Mouse (Mus musculus) forebrain, embryonic 15.5 days (tissue): ENCODE results near the gene Spsb4. TPM values are rescaled to one million over a fixed set of nuclear protein-coding genes. Genes with fewer than 3 reads are reported as not detected.
A peak's percentile ranks its signal among the peaks of the same experiment; 100 is the strongest.
"Not testable (repeated sequence)": the region's sequence is repeated elsewhere in the genome, so short reads cannot be mapped to it uniquely, and the experiment has no call there.

Source experiments
- ATAC-seq: fragments of 200-750 bp; cut with Nextera tagmentation; replicated peaks from 2 replicates; pipeline ENCODE4 v1.8.0; 2017; ENCODE audit warnings: mild to moderate bottlenecking, moderate TSS enrichment, moderate library complexity
- H3K27ac ChIP-seq: fragments of 300-500 bp; sonication (generic); replicated peaks from 2 replicates; pipeline ENCODE4 v1.5.1; 2015; ENCODE audit warnings: mild to moderate bottlenecking, inconsistent platforms
- H3K27me3 ChIP-seq: fragments of 300-500 bp; sonication (generic); 2 replicates; pipeline ENCODE4 v1.6.1; 2015; ENCODE audit warnings: inconsistent platforms
- H3K36me3 ChIP-seq: fragments of 300-500 bp; sonication (generic); 2 replicates; pipeline ENCODE4 v1.6.1; 2015; ENCODE audit warnings: mild to moderate bottlenecking, inconsistent platforms
- H3K4me1 ChIP-seq: fragments of 300-500 bp; sonication (generic); 2 replicates; pipeline ENCODE4 v1.6.1; 2015; ENCODE audit warnings: inconsistent platforms
- H3K4me2 ChIP-seq: fragments of 300-500 bp; sonication (generic); replicated peaks from 2 replicates; pipeline ENCODE4 v1.6.1; 2015; ENCODE audit warnings: mild to moderate bottlenecking, inconsistent platforms
- H3K4me3 ChIP-seq: fragments of 300-500 bp; sonication (generic); 2 replicates; pipeline ENCODE4 v1.5.1; 2015; ENCODE audit warnings: mild to moderate bottlenecking, inconsistent platforms
- H3K9ac ChIP-seq: fragments of 300-500 bp; sonication (generic); replicated peaks from 2 replicates; pipeline ENCODE4 v1.6.1; 2015; ENCODE audit warnings: mild to moderate bottlenecking, inconsistent platforms
- H3K9me3 ChIP-seq: fragments of 300-500 bp; sonication (generic); 2 replicates; pipeline ENCODE4 v1.6.1; 2016; ENCODE audit warnings: inconsistent platforms
- WGBS: fragments of 180-500 bp; shearing (Covaris S2); methylation state at CpG from one replicate; pipeline ENCODE4 v1.1.7; 2015; ENCODE audit warnings: mixed read lengths; 5-methylcytosine and 5-hydroxymethylcytosine counted together
- polyA plus RNA-seq: library from polyadenylated mRNA; unstranded; fragments of >200 nt; fragmentation: Nextera tagmentation; extraction: Ambion mirVana; gene quantifications from 2 replicates; pipeline ENCODE4 v1.2.1, GENCODE M21; 2015

Spsb4 gene
- polyA plus RNA-seq, 1 experiment from 2014 or later = 24.7 TPM

DNA sequence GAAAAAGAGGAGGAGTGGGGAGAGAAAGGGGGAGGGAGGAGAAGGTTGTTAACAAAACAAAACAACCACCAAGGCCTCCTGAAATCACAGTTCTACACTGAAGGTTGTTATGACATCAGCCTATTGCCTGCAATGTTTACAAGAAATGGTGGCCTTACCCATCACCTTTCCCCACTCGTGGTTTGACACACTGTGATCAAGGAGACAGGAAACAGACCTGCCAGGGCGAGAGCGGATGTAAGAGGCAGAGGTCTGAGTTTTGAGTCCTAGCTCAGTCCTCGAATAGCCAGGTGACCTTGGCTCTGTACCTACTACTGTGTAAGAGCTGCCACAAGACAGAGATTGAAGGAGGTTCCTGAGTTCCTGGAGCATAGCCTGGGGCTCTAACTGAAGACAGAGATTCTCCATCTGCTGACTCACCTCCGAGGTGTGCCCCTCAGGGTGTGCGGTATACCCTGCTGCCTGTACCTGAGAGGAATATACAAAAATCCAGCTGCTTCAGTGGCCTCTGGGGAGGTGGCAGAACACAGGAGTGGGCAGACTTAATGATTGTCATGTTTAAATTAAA lies 61.3 kb downstream of the Spsb4 start:
- no peak for ATAC-seq
- peaks cover 20% of the 10 kb centered on the region for H3K4me1 ChIP-seq
- 47% methylated on average over 6 of the region's 6 CpGs for WGBS
- H3K27ac ChIP-seq = peak overlapping the region; percentile 19; the same call in 1 of the 2 replicates
- H3K4me2 ChIP-seq = no peak overlapping the region
- H3K9me3 ChIP-seq = no peaks in the 10 kb centered on the region
- no peaks in the 10 kb centered on the region for H3K36me3 ChIP-seq
- H3K9ac ChIP-seq = no peak overlapping the region
- H3K27me3 ChIP-seq = no peaks in the 10 kb centered on the region
- H3K4me3 ChIP-seq = no peak overlapping the region

DNA sequence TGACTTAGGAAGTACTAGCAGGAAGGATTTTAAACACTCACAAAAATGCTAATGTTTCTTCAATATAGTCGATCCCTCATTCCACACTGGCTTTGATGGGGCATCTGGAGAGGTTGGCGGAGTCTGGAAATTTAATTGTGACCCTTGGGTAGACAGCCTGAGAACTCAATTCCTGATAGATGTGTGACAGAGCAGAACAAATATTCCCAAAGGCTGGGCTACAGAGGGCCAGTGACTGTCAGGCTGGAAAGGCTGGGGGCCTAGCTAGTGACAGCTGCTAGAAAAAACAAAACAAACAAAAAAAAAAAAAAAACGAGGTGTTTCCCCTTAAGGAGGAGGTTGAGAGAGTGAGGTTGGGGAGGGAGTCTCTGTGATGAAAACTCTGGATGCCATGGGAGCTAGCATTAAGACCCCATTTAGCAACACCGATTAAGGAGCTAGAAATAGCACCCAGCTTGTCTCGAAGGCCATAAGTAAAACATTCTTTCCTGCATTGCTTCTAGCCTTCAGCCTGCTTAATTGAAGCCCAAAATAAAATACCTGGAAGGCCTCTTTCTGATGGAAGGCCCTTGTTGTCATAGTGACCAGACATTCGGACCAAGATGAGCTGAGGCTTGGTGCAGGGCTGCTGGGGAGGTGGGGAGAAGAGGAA lies 61.9 kb downstream of the Spsb4 start:
- Histone ChIP-seq H3K27ac (peak overlapping the region; percentile 19; the same call in 1 of the 2 replicates), H3K4me3 (no peak overlapping the region), H3K9me3 (no peaks in the 10 kb centered on the region), H3K36me3 (no peaks in the 10 kb centered on the region), H3K27me3 (no peaks in the 10 kb centered on the region), H3K9ac (no peak overlapping the region), H3K4me2 (no peak overlapping the region), H3K4me1 (peaks cover 20% of the 10 kb centered on the region)
- 22% methylated on average over 6 of the region's 6 CpGs for WGBS
- peak; percentile 49; the same call in 1 of the 2 replicates for ATAC-seq

DNA sequence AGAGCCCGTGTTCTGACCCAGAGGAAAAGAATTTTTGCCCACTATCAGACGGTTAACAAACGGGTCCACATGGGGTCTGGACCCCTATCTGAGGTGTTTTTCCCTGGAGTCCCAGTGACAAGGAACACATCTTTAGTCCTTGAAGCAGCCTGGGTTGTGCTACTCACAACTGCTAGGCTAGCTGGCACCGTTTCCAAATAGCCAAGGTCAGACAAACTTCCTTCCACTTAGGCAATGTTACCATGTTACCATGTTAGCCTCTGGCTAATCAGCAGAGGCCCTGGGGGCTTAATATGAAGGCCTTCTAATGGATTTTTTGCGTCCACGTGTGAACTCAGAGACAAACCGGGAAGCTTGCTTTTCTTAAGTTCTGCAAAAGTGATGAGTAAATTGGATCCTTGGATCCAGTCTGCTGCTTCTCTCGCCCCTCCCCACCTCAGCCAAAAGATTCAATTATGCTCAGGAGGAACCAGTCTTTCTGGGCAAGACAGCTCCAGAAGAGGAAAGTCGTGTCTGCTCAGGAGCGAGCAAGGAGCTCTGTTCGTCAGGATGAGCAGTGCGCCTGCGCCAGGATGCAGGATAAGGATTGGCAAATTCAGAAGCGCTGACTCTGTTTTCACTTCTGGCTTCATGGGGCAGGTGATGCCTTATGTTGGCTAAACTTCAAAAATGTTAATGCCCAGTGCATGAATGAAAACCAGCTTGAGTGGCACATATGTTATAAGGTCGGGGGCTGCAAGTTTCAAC lies 64.4 kb downstream of the Spsb4 start:
- H3K4me1 ChIP-seq = peaks cover 23% of the 10 kb centered on the region
- no peak overlapping the region for H3K4me3 ChIP-seq
- no peak for ATAC-seq
- no peak overlapping the region for H3K27ac ChIP-seq
- no peaks in the 10 kb centered on the region for H3K36me3 ChIP-seq
- no peaks in the 10 kb centered on the region for H3K27me3 ChIP-seq
- H3K9ac ChIP-seq = no peak overlapping the region
- 84% methylated on average over 15 of the region's 15 CpGs for WGBS
- no peak overlapping the region for H3K4me2 ChIP-seq
- H3K9me3 ChIP-seq = no peaks in the 10 kb centered on the region

DNA sequence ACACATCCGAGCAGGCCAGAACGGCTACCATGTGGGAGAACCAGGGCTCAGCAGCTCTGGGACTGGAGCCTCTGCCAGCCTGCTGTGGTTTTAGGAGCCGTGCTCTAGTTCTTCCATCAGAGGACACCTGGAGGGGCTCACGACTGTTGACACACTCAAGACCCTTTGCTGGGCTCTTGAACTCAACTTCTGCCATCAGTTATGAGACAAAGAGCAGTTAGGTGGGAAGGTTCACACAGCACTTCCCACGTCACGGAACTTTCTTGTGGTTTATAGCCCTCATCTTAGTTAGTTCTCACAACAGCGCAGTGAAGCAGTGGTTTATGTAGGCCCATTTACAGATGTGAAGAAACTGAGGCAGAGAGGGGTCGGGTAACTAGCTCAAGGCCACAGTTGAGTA lies 65.2 kb downstream of the Spsb4 start:
- Histone ChIP-seq H3K9ac (no peak overlapping the region), H3K27ac (no peak overlapping the region), H3K4me2 (no peak overlapping the region), H3K27me3 (no peaks in the 10 kb centered on the region), H3K36me3 (no peaks in the 10 kb centered on the region), H3K9me3 (no peaks in the 10 kb centered on the region), H3K4me1 (peaks cover 23% of the 10 kb centered on the region), H3K4me3 (no peak overlapping the region)
- 95% methylated on average over 8 of the region's 8 CpGs for WGBS
- no peak for ATAC-seq

DNA sequence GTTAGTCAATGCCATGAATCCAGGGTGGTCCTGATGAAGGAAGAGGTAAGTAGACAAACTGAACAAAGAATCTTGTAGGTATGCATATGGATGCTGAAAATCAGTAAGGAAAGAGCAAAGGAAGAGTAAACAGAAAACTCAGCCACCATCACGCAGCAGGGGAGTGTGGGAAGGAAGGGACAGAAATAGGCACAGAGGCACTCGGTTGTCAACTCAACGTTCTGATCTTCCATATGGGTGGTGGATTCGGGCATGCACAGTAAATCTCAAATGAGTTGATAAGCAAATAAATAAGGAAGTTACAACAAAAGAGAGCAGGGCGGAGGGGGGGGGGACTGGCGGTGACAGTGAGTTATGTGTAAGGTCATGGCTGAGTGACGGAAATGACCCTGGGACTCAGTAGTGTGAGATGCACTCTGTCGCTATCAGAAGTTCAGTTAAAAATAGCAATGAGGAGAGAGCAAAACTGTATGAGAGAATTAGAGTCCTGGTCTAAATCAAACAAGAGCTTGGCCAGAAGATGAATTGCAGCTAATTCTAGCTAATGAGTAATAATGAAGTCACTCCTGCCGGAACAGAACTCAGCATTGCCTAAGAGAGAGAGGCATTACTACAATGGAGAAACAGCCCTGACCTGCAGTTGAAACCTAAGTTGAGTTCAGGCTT lies 66.2 kb downstream of the Spsb4 start:
- Histone ChIP-seq H3K9me3 (no peaks in the 10 kb centered on the region), H3K9ac (no peak overlapping the region), H3K4me2 (no peak overlapping the region), H3K27ac (no peak overlapping the region), H3K36me3 (no peaks in the 10 kb centered on the region), H3K27me3 (no peaks in the 10 kb centered on the region), H3K4me1 (peaks cover 22% of the 10 kb centered on the region), H3K4me3 (no peak overlapping the region)
- ATAC-seq = no peak
- 87% methylated on average over 9 of the region's 9 CpGs for WGBS

DNA sequence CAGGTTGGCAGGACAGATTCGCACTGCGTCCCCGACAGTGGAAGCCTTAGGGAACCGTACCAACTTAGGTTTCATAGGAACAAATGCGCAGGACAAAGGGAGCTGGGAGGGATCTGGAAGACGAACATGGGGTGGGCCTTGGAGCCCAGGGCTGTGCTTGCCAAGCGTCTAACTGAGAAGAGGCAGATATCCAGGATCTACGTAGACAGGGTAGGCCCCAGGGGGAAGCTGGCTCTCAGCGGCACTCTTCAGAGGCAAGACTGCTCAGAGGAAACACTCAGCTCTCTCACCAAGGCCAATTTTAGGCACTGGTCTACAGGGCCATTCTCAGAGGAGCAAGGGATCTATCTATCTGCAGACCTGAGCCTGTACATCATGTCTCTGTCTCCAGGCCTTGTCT lies 69.1 kb downstream of the Spsb4 start:
- H3K9me3 ChIP-seq = no peaks in the 10 kb centered on the region
- H3K9ac ChIP-seq = no peak overlapping the region
- 0 out of 2 replicates have a peak, but pooled peaks cover 6% of the 10 kb centered on the region for H3K4me1 ChIP-seq
- H3K36me3 ChIP-seq = no peaks in the 10 kb centered on the region
- no peaks in the 10 kb centered on the region for H3K27me3 ChIP-seq
- no peak overlapping the region for H3K4me2 ChIP-seq
- no peak overlapping the region for H3K4me3 ChIP-seq
- 83% methylated on average over 9 of the region's 9 CpGs for WGBS
- no peak for ATAC-seq
- H3K27ac ChIP-seq = no peak overlapping the region

DNA sequence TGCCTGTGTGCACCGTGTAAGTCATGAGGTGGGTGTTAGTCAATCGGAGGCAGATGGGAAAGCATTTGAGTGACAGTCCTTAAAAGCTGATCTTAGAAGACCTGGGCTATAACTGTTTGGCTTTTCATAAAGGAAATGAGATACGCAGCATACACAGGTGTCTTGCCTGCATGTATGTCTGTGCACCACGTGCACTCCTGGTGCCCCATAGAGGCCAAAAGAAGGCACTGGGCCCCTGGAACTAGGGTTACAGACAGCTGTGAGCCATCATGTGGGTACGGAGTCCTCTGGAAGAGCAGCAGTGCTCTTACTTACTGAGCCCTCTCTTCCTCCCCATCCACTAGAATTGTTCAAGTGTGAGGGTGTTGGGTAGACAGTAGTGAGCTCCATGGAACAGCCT lies 70.1 kb downstream of the Spsb4 start:
- H3K4me2 ChIP-seq = no peak overlapping the region
- no peak for ATAC-seq
- H3K36me3 ChIP-seq = no peaks in the 10 kb centered on the region
- no peaks in the 10 kb centered on the region for H3K27me3 ChIP-seq
- H3K27ac ChIP-seq = no peak overlapping the region
- no peaks in the 10 kb centered on the region for H3K9me3 ChIP-seq
- H3K4me1 ChIP-seq = 0 out of 2 replicates have a peak, but pooled peaks cover 3% of the 10 kb centered on the region
- no peak overlapping the region for H3K4me3 ChIP-seq
- no peak overlapping the region for H3K9ac ChIP-seq
- 89% methylated on average over 5 of the region's 5 CpGs for WGBS

DNA sequence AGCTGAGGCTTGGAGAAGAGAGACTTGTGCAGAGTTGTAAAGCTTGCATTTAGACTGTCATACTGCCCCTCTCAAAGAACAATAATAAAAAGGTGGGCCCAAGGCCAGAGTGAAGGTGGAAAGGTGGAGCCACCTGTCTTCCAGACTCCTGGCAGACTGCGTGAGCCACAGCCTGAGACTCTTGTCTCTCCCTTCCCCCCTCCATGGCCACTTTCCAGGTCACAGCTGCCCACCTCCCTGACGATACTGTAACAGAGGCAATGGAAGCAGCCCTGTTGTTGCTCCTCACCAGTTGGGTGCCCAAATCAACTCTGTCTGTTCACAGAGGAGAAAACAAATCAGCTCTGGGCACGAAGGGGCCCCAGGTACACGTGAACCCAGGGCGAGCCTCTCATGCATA lies 71.5 kb downstream of the Spsb4 start:
- no peak overlapping the region for H3K4me2 ChIP-seq
- no peak overlapping the region for H3K27ac ChIP-seq
- H3K27me3 ChIP-seq = no peaks in the 10 kb centered on the region
- H3K9ac ChIP-seq = no peak overlapping the region
- H3K4me1 ChIP-seq = 0 out of 2 replicates have a peak, but pooled peaks cover 3% of the 10 kb centered on the region
- no peak overlapping the region for H3K4me3 ChIP-seq
- no peak for ATAC-seq
- H3K36me3 ChIP-seq = no peaks in the 10 kb centered on the region
- 66% methylated on average over 5 of the region's 5 CpGs for WGBS
- H3K9me3 ChIP-seq = no peaks in the 10 kb centered on the region

DNA sequence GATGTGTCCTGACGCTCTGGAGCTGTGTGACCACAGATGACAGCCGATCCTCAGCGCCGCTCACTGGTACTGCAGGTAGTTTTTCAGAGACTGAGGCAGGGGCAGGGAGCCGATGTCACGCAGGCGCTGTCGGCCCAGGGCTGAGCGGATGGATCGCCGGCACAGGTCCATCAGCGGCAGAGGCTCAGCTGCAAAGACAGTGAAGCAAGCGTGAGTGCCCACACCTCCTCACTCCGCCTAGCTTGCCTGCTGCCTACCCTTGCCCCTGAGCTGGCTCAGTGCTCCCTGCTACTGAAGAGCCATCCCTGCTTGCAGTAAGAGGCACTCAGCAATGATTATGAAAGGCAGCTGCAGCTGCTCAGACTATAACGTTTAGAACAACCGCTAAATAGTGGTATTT lies 74.1 kb downstream of the Spsb4 start:
- Histone ChIP-seq H3K36me3 (0 out of 2 replicates have a peak, but pooled peaks cover 3% of the 10 kb centered on the region), H3K9me3 (no peaks in the 10 kb centered on the region), H3K4me2 (no peak overlapping the region), H3K4me1 (no peaks in the 10 kb centered on the region), H3K4me3 (no peak overlapping the region), H3K27ac (peak overlapping the region; percentile 49), H3K9ac (no peak overlapping the region), H3K27me3 (no peaks in the 10 kb centered on the region)
- ATAC-seq = peak; percentile 64
- 72% methylated on average over 16 of the region's 16 CpGs for WGBS

DNA sequence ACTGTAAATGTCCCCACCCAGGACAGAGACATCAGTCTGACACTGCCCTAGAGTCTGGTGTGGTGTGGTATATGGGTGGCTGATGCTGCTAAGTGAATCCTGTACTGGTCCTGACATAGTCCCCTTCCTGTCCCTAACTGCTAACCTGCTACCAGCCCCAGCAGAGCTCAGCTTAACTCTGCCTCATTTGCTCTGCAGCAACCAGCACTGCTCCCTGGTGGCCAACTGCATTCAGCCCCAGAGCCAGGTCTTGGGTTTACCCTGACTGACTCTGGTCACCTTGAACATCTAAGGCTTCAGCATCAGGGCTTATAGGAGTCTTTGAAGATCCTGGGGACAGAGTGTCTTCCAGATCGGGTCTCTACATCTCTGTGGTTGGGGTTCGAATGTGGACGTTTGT lies 75.7 kb downstream of the Spsb4 start:
- H3K9me3 ChIP-seq = no peaks in the 10 kb centered on the region
- no peaks in the 10 kb centered on the region for H3K27me3 ChIP-seq
- no peak overlapping the region for H3K4me2 ChIP-seq
- H3K4me3 ChIP-seq = no peak overlapping the region
- no peak for ATAC-seq
- H3K27ac ChIP-seq = no peak overlapping the region
- H3K36me3 ChIP-seq = 0 out of 2 replicates have a peak, but pooled peaks cover 3% of the 10 kb centered on the region
- H3K9ac ChIP-seq = no peak overlapping the region
- WGBS = 87% methylated on average over 3 of the region's 3 CpGs
- no peaks in the 10 kb centered on the region for H3K4me1 ChIP-seq

DNA sequence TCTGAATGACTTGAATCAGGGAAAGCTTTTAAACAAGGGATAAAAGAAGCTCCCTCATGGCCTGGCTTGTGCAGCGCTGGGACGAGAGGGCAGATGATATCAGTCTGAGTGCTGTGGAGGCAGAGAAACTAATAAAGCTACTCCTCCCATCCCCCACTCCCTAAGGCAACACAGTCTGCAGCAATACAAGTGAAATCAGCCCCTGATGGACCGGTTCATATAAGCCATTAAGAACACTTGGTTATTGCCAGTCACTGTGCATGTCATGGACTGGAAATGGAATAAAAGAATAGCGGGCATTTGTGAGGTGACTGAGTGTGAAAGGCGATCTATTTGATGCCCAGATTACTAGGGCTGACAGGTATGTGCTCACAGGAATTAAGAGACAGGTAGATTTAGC lies 79.8 kb downstream of the Spsb4 start:
- Histone ChIP-seq H3K27me3 (no peaks in the 10 kb centered on the region), H3K4me3 (no peak overlapping the region), H3K36me3 (0 out of 2 replicates have a peak, but pooled peaks cover 3% of the 10 kb centered on the region), H3K9ac (no peak overlapping the region), H3K4me1 (no peaks in the 10 kb centered on the region), H3K4me2 (no peak overlapping the region), H3K27ac (no peak overlapping the region), H3K9me3 (no peaks in the 10 kb centered on the region)
- no peak for ATAC-seq
- 86% methylated on average over 5 of the region's 5 CpGs for WGBS

DNA sequence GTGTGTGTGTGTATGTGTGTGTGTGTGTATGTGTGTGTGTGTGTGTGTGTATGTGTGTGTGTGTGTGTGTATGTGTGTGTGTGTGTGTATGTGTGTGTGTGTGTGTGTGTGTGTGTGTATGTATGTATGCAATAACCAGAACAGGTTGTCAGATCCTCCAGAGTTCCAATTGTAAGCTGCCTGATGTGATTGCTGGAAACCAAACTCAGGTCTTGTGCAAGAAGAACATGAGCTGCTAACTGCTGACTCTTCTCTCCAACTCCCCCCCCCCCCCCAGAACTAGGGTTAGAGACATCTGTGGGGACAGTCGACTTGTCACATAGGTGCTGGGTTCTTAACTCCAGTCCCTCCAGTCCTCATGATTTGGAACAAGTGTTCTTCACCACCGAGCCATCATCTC lies 82.2 kb downstream of the Spsb4 start:
- H3K9ac ChIP-seq, H3K4me2 ChIP-seq, H3K27ac ChIP-seq, H3K4me1 ChIP-seq, H3K36me3 ChIP-seq, H3K9me3 ChIP-seq, H3K27me3 ChIP-seq, H3K4me3 ChIP-seq, ATAC-seq: not testable (repeated sequence)
- 88% methylated on average over 2 of the region's 2 CpGs for WGBS
